Mouse (Mus musculus) lung, adult 18-20 months (tissue): ENCODE results near the gene Dync1h1.
A peak's percentile ranks its signal among the peaks of the same experiment; 100 is the strongest.
"Not testable (repeated sequence)": the region's sequence is repeated elsewhere in the genome, so short reads cannot be mapped to it uniquely, and the experiment has no call there.

Source experiments
- DNase-seq, 2 experiments: peaks; one replicate each; pipeline ENCODE4 v3.0.0; 2022; ENCODE audit warnings: mixed read lengths in 2 of 2

The Dync1h1 gene

DNA sequence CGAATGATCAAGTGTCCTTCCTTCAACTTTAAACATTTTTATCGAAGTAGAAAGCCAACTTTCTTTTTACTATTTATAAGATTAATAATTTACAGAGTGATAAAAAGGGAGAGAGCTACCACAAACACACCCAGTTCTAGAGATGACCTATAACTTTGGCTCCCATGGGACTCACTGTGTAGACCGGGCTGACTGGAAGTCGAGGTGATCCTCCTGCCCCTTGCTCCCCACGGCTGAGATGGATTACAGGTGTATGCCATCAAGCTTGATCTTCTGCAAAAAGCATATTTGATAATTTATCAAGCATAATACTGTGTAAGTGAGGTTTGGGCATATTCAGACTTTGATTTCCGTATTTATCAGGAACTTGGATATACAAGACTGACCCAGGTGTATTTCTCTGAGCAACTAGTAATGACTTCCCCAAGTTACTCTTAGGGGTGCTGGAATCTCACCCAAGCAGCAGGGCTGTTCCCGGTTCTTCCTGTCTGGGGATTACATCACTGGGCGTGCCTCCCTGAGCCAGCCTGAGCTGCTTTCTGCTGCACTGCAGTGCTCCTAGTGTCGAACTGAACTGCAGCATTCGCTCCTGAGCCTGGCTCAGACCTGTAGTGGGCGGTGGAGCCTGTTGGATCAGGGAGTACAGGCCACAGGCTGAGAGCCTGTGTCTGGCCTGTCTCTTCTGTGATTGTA lies 7.4 kb downstream of the Dync1h1 start:
- peak; percentile 74 to 85 for DNase-seq

DNA sequence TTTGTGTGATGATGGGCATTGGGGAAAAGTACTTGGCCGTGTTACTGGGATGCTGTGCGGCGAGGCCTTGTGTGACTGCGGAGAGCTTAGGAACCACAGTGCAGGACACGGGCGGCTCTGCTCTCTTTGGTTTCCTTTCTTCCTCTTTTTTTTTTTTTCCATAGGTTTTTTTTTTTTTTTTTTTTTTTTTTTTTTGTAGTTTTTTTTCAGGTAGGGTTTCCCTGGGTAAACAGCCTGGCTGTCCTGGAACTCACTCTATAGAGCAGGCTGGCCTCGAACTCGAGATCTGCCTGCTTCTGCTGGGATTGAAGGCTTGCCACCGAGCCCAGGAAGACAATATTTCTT lies 7.9 kb downstream of the Dync1h1 start:
- no peak for DNase-seq

DNA sequence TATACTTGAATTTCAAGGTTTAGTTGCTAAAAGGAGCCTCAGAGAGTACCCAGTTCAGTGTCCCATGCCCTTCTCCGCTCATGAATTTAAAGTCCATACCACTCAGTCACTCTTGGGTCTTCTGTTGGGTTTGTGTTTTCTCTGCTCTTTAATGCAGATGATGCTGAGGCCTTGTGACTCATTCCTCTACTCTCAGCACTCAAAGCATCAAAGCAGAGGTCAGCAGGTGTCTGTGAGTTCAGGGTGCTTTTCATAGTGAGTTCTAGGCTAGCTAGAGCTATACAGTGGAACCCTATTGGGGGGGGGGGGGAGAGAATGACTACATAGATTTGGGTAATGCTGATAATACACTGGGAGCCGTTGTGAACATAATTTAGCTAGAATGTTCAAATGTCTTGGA lies 9.5 kb downstream of the Dync1h1 start:
- no peak for DNase-seq

DNA sequence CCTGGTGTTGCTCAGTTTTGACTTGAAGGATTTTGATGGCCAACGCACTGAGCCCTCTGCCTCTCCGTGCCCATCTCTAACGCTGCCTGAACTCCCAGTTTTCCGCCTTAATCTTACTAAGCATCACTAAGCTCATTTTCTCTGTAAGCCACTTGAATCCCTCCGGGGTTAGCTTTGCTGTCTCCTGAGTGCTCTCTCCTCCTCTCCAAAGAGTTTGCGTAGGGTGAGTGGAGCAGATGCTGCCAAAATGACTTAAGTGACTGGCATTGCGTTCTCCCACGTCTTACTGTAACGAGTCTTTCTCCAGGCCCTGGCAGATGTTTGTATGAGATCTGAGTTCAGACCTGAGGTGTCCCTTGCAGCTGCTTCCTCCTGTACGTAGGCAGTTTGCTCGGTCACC lies 28.8 kb downstream of the Dync1h1 start:
- no peak for DNase-seq

DNA sequence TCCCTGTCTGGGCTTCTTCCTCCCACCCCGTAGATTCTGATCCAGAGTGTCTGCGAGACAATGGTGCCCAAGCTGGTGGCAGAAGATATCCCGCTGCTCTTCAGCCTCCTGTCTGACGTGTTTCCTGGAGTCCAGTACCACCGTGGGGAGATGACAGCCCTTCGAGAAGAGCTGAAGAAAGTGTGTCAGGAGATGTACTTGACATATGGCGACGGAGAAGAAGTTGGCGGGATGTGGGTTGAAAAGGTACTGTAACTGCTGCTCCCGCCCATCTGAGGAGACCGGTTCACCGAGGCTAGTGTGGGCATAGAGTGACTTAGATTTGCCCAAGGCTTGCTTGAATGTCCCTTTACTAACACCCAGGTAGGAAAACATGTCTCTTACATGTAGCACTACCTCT lies 35.0 kb downstream of the Dync1h1 start:
- no peak for DNase-seq

DNA sequence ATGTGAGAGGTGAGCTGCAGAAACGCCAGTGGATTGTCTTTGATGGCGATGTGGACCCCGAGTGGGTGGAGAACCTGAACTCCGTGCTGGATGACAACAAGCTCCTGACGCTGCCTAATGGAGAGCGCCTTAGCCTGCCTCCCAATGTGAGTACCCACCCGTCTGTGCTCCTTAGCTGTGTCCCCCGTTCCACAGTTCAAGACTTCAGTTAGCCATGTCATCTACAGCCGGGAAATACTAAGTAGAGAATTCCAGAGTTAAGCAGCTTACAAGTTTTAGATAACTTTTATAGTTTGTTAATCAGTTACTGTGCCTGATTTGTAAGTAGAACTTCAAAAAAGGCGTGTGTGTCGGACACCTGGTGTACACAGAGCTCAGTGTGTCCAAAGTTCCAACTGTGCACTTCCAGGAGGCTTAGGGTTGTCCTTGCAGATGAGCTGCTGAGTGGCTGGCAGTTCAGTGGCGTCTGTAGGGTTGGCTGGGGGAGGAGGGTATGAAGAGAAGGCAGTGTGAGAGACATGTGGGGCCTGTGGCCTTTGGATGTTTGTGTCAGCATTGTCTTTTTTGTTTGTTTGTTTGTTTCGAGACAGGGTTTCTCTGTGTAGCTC lies 36.4 kb downstream of the Dync1h1 start:
- no peak for DNase-seq

DNA sequence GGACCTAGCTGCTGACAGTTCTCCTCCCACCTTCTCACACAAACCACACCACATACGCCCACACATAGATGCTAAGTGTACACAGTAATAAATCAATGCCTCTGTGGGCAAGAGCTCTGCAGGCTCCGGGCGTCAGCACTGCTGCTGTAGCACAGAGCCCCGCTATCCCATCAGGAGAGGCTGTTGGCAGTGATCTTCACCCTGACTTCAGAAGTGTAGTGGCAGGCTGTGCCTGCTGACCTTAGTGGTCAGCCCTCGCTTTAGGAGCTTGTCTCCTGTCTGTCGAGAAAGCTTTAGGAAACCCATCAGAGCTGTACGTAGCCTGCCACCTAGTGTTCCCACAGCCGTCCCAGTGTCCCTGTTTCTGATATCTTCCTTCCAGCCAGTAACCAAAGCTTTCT lies 49.0 kb downstream of the Dync1h1 start:
- no peak for DNase-seq

DNA sequence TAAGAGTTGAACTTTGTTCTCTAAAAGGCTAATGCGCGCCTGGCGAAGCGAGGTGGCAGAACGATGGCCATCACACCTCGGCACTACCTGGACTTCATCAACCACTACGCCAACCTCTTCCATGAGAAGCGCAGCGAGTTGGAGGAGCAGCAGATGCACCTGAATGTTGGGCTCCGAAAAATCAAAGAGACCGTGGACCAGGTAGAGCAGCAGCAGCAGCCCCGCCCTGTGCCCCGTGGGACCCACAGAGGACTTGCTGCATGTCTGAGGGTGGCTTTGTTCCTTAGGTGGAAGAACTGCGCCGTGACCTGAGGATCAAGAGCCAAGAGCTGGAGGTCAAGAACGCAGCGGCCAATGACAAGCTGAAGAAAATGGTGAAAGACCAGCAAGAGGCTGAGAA lies 50.2 kb downstream of the Dync1h1 start:
- no peak for DNase-seq

DNA sequence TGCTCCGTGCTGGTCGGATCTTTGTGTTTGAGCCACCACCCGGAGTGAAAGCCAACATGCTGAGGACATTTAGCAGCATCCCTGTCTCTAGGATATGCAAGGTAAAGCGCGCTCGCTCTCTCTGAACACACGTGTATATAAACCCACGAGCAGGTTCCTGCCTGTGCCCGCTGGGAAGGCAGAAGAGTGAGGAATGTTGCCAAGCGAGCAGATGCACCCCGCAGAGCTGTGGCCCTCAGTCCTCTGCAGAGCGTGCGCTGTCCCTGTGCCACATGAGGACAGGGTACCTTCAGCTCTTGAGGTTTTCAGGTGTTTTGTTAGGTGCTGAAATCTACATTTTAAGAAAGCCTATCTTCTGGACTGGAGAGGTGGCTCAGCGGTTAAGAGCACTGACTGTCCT lies 60.5 kb downstream of the Dync1h1 start:
- no peak for DNase-seq

DNA sequence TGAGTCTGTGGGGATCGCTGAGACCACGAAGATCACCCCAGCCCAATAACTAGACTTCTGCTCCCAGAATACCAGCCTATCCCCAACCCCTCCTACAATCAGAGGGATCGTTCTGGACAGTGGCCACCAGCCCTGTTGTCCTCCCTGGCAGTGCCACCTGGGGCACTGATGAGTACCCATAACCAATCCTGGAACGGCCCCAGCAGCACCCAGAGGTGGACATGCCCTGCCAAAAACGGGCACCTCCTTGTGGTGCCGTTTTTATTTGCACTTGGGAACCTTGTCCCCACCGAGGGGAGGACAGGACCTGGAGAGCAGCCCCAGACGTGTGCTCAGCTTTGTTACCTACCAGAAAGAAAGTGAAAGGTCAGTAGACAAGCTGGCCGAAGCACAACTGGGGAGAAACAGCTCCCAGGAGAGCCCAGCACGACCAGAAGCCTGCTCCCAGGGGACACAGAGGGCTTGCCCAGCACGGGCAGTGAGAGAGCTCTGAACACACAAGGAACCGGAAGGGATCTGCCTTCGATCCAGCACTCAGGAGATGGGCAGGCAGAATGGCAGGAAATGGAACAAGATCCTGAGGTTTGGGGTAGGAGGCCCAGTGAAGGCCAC lies 66.3 kb downstream of the Dync1h1 start:
- DNase-seq, result no peak

DNA sequence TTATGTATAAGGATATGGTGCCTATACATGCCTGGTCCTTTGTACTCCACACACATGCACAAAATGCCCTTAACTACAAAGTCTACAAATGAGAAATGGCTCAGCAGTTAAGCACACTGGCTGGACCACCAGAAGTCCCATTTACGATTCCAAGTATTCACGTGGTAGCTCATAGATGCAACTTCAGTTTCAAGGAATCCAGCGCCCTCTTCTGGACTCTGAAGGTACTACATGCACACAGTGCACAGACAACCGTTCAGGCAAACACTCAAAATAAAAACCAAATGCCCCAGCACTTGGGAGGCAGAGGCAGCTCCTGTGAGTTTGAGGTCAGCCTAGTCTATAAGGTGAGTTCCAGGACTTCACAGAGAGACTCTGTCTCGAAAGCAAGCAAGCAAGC lies 73.0 kb downstream of the Dync1h1 start:
- DNase-seq, result no peak

DNA sequence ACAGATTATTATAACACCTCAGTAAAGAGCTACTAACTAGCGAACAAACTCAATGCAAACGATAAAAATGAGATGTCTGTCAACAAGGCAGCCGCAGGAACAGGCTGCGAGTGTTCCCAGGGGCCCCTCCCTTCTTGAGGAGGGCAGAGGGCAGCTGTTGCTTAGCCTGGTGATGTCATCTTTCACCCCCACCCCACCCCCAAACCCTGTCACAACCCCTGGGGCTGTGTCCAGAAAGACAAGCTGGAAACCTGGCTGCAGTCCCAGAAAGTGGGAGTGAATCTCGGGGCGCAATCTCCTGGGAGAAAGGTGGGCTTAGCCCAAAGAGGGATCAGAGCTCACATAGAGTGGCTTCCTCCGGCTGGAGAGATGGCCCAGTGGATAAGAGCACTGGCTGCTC lies 79.9 kb downstream of the Dync1h1 start:
- DNase-seq, result peak in 1 of 2 experiments; percentile 45

DNA sequence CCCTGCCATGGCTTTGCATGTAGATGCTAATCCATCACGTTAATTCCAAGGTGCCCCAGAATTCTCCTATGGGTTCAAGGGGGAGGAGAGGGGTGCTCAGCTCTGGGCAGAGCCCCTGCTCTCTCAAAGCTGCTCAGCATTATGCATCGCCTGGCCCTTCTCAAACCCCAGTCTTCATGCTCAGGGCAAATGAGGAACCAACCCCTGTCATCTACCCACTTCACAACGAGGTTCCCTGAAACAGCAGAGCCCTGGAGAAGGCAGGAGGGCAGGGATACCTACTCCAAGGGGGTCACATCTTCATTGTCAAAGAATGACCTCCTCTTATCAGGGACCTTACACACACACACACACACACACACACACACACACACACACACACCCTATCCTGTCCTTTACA lies 80.6 kb downstream of the Dync1h1 start:
- DNase-seq, result no peak

DNA sequence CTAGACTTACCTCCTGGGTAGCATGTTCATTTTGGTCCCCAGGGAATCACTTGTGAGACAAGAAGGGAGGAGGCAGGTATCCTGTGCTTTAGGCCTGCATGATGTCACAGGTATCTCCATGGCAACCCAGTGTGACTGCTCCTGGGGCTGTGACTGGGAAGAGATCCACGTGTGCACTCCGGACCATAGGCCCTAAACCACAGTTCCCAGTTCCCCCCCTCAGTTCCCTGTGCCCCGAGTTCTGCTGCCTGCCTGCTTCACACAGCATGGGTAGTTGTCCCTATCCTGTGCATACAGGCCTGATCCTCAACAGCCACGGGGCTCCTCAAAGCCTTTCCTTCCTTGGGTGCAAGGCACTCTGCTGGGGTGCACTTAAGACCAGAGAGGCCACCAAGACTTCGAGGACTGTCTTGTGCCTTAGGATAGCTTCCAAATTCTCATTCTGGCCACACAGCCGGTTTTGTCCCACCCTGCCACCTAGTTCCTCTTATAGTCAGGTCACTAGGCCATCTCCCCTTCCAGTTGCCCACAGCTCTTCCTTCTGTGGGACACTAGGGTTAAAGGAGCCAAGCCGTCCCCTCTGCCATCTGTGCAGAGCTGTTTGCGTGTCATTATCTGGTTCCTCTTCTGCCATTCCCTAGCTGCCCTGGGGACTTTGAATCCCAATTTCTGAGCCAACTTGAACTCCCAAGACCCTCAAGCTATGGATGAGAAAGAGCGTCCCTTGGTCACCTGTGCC lies 81.5 kb downstream of the Dync1h1 start, which contains the start of gene 1700001K19Rik:
TSS of gene 1700001K19Rik (minus strand) at position 59 of the 739 bp plus-strand sequence.
- no peak for DNase-seq

DNA sequence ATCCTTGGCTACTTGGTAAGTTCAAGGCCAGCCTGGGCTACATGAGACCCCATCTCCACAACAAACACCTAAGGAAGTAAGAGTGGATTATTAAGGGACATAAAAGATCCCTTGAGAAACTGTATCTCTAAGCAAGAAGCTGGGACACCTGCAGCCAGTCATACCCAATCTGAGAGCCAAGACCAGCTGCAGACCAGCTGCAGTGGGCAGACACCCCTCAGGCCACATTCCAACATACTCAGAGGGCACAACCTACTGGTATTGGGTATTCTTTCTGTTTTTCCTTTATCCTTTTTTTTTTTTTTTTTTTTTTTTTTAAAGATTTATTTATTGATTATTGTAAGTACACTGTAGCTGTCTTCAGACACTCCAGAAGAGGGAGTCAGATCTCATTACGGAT lies 82.3 kb downstream of the Dync1h1 start:
- no peak for DNase-seq

DNA sequence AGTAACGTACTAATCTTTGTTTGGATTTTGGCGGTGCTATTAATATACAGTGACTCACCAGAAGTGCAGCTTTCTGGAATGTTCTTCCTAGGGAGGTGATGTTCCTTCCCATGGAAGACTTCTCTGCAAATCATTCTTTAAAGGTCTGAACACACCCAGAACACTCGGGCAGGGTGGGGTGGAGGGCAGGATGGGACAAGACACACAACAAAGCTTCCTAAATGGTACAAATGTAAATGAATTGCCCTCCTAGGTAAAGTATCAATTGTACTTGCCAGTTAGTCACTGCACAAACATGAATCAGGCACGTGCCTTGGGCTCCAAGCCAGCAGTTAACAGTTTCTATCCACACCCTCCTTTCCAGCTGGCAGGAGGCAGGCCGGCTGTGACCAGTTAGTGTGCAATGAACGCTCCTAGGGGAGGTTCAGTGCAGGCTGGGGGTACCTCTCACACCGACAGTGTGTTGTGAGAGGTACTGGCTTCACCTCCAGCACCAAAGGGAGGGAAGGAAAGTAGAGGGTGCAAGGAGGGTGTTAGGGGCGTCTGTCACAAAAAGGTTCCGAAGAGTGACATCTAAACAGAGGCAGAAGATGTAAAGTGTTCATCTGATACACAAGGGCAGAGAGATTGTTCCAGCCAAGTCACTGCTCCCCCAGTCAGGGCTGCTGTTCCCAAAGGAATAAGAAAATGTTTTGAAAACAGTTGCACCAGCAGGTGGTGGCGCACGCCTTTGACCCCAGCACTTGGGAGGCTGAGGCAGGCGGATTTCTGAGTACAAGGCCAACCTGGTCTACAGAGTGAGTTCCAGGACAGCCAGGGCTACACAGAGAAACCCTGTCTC lies 86.9 kb downstream of the Dync1h1 start:
- peak; percentile 89 to 90 for DNase-seq

DNA sequence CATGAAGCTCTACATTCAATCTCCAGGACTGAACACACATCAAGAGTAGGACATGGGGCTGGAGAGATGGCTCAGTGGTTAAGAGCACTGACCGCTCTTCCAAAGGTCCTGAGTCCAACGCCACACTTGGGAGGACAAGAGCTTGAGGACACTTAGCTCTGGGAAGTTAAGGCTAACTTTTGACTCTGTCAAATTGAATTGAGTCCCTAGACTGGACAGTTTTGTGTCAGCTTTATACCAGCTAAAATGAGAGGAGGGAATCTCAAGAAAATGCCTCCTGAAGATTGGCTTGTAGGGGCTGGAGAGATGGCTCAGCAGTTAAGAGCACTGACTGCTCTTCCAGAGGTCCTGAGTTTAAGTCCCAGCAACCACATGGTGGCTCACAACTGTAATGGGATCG lies 87.7 kb downstream of the Dync1h1 start:
- DNase-seq, result not testable (repeated sequence)

DNA sequence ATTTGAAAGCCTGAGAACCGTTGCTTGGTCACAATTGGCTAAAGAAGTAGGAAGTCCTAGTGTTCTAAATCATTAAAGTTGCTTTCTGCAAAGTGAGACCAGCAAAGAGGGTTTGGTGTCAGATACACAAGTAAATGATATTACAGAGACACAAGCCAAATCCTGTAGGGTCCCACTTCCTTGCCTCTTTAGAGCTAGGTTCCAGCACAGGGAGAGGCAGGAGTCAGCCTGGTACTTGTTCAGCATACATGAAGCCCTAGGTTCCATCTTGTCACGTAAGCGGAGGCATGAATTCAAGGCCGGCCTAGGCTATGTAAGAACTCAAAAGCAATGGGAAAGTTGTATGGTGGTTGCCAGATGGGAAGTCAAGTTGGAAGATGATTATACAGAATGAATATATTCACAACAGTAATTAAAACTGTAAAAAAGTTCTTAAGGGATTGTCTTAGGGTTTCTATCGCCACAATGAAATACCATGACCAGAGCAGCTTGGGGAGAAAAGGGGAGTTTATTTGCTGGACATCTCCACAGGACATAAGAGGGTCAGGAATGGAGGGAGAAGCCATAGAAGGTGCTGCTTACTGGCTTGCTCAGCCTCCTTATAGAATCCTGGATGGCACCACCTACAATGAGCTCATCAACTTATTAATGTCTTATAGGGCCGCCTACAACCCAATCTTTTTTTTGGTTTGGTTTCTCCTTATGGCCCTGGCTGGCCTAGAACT lies 88.8 kb downstream of the Dync1h1 start:
- no peak for DNase-seq

DNA sequence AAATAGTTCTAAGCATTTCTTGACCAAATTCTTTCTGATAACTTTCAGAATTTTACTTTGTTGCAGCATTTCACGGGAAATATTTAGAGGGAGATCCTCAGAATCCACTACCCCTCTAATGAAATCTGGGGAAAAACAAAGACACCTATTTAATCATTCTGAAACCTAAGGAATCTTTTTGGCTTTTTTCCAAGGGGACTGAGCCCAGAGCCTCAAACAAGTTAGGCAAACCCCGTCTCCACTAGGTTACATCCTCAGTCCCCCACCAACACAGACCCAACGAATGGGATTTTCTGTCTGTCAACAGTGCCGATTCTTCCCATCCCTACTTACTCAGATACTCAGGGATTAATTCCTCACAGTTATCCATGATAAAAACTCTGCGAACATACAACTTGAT lies 92.1 kb downstream of the Dync1h1 start:
- DNase-seq, result not testable (repeated sequence)

DNA sequence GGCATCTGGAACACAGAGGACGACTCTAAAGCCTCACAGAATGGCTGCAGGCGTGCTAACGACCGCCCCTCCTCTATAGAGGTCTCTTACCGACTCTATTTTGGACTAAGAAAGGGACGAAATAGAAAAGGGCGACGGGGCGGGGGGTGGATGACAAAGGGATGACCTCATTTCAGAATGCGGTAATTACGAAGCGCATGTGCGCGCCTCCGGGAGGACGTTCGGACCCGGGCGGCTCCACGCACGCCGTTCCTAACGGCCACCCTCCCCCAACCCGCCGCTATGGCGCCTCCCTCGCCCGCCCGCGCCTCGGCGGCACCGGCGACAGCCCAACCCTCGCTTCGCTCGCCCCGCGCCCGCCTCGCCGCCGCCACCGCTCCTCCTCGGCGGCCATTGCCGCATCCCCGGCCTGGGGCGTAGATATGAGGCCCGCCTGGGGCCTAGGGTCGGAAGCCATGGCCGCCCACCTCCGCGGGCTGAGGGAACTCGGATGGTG lies 94.5 kb downstream of the Dync1h1 start:
- DNase-seq, result peak; percentile 50 to 53

DNA sequence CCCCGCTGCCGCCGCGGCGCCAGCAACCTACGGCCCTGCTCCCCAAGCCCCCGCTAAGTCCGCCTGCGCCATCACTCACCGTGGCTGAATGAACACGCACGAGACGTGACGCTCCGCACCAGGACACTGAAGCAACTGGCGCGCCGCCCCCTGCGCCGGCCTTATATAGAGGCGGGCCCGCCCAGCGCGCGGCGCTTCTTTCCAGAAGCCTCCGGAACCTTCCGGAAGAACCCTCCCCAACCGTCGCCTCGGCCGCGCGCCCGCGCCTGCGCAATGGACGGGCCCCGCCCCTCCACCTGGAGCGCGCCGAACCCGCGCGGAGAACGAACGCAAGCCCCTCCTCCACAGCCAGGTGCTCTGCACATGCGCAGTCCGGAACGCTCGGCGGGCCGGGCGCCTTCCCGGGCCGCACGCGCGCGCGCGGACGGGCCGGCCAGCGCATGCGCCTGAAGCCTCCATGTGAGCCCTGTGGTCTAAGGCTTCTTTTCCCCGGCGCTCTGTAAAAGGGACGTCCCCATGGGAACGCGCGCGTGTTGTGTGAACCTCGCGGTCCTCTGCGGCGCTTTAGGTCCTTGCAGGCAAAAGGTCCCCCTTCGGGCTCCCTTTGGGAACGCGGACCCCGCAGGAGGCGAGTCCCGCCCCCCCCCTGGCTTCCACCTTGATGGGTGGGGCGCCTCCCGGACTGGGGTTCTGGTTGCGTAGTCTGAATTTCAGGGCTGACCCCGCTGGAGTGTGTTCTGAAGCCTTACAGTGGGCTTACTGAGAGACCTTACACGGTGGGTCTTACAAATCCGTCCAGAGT lies 95.1 kb downstream of the Dync1h1 start:
- DNase-seq, result peak; percentile 95 to 98
